11 mouse cellular contexts compared by ENCODE assay signal in the genomic region with DNA sequence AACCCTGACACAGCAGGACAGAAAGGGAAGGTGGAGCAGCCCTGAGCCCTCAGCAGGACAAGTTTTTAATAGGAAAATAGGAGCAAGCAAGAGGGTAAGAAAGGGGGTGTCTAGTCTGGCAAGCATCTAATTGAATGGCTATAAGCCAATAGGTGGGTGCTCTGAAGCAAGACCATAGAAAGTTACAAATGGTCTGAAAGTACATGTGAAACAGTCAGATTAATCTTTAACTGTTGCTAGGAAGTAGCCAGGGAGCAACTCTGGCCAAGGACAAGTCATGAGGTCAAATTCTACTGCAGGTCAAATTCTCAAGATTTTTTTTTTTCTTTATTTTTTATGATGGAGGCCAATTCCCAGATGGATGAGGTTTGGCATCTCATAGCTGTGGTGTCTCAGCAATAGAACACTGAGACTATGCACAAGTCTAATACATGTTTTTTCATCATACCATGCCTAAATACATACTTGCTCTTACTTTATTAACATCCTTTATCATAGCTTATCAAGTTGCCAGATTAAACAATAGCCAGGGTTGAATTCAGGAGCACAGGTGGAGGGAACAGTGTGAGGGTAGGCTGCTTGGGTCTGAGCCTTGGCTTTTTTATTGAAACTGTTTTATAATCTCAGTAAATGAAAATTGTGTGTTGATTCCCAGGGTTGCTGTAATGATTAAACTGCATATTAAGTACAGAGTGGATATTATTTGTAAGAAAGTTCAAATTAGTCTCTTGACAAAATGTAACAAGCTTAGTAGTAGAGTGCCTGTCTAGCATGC. TPM values are rescaled to one million over a fixed set of nuclear protein-coding genes. Genes with fewer than 3 reads are reported as not detected.
A peak's percentile ranks its signal among the peaks of the same experiment; 100 is the strongest.
DNase-seq lines count a peak whose midpoint lies in the region.
"Had no signal": no experiment of that assay in that cellular context is flagged by ENCODE, and none has a peak within 500 bp of the region (broad histone marks: within the 10 kb centered on the region; RNA-seq: fewer than 3 reads in every experiment).

No protein-coding gene starts in this region.

- intact Hi-C loops in left cerebral cortex, postnatal 10 days (cut with DNase I) = no loop called here

- no peaks in the 10 kb centered on the region for H3K9me3 ChIP-seq in midbrain, embryonic 10.5 days (replicated peaks)
- H3K9me3 ChIP-seq: hindbrain, embryonic 10.5 days had no signal

- H3K4me3 ChIP-seq in midbrain, embryonic 10.5 days = no peak overlapping the region
- H3K4me3 ChIP-seq: hindbrain, embryonic 10.5 days had no signal

- no peaks in the 10 kb centered on the region for H3K27me3 ChIP-seq in midbrain, embryonic 10.5 days (ENCODE audit: low read depth, poor library complexity, severe bottlenecking)

- DNase-seq in adrenal gland, adult 2 months = peak; percentile 13
- DNase-seq in adrenal gland, postnatal 14 days = no peak
- DNase-seq in testis, postnatal 14 days (ENCODE audit: low spot score) = peak; percentile 31
- DNase-seq in testis, postnatal 10 days (ENCODE audit: low spot score) = no peak
- DNase-seq in kidney, postnatal 25 days = peak; percentile 61 to 79
- DNase-seq in left cerebral cortex, postnatal 10 days (ENCODE audit: extremely low spot score in 1 of 2, low spot score in 2 of 2) = no peak
- no peak for DNase-seq in midbrain, embryonic 10.5 days (ENCODE audit: low spot score)
- DNase-seq in frontal cortex, postnatal 25 days (ENCODE audit: low spot score in 2 of 2) = no peak
- DNase-seq: left cerebral cortex, postnatal 4 days; thymus, postnatal 25 days had no signal

- no peak overlapping the region for H3K27ac ChIP-seq in midbrain, embryonic 10.5 days (replicated peaks)
- H3K27ac ChIP-seq: hindbrain, embryonic 10.5 days had no signal

- no peaks in the 10 kb centered on the region for H3K36me3 ChIP-seq in midbrain, embryonic 10.5 days
- H3K36me3 ChIP-seq: hindbrain, embryonic 10.5 days had no signal

- H3K4me1 ChIP-seq in midbrain, embryonic 10.5 days = no peaks in the 10 kb centered on the region
- H3K4me1 ChIP-seq: hindbrain, embryonic 10.5 days had no signal

RNA-seq across cellular contexts. Expression of a gene that starts 32.2 kb away (rescaled TPM):
- total RNA-seq in adrenal gland, adult 2 months (2021) = 10 to 100 TPM; 44.0 to 49.6 TPM
- 2.7 and 3.3 TPM in 2 replicates for polyA plus RNA-seq in adrenal gland, adult 2 months (2012; rRNA removed)
- total RNA-seq in adrenal gland, postnatal 14 days (2021) = 86.4 and 109 TPM in 2 replicates
- 1 to 10 TPM; 4.9 to 6.3 TPM for total RNA-seq in left cerebral cortex, postnatal 10 days (2021)
- not detected in 2 replicates for polyA plus RNA-seq in midbrain, embryonic 10.5 days (2016; fragmentation: Nextera tagmentation; extraction: Ambion mirVana)
- polyA plus RNA-seq: hindbrain, embryonic 10.5 days had no signal

Comparison
In these comparisons a context has a peak if more than half of its experiments do, and no peak if none do; other contexts are left out.
1. DNase-seq: peak in adrenal gland, adult 2 months (single experiment), testis, postnatal 14 days (single experiment) and kidney, postnatal 25 days (2 of 2); none in adrenal gland, postnatal 14 days (single experiment), testis, postnatal 10 days (single experiment), left cerebral cortex, postnatal 10 days (0 of 2), midbrain, embryonic 10.5 days (single experiment) and frontal cortex, postnatal 25 days (0 of 2).
2. RNA of a gene that starts 32.2 kb away (total RNA-seq): 86.4 to 109 TPM in adrenal gland, postnatal 14 days and 44.0 to 49.6 TPM in adrenal gland, adult 2 months; 4.9 to 6.3 TPM in left cerebral cortex, postnatal 10 days; every median in the first group is over 4 times any median in the second.